In the genomic region with DNA sequence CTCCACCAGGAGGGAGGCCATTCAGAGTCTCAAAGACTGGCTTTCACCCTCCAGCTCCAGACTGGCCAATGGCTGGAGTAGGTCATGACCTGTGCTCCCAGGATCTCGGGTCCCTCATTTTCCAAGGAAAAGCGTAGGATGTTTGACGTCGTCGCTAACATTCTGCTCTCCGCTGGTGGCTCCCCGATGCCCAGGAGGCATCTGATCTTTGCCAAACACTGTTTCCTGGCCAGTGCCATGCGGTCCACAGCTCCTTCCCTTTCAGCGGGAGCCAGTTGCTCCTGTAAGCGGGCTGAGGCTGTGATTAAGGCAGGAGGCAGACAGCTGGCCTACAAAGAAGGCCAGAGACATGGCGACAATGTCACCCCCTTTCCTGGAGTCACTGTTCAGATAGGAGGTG, we compare ENCODE assay signal across 13 mouse cellular contexts. TPM values are rescaled to one million over a fixed set of nuclear protein-coding genes. Genes with fewer than 3 reads are reported as not detected.
DNase-seq lines count a peak whose midpoint lies in the region; ATAC-seq and TF ChIP-seq lines count a peak whose summit lies in the region.
"Had no signal": no experiment of that assay in that cellular context is flagged by ENCODE, and none has a peak within 500 bp of the region (broad histone marks: within the 10 kb centered on the region; RNA-seq: fewer than 3 reads in every experiment).

No protein-coding gene starts in this region.

- peaks cover 28% of the 10 kb centered on the region for H3K4me1 ChIP-seq in heart, embryonic 15.5 days (replicated peaks)
- peaks cover 86% of the 10 kb centered on the region for H3K4me1 ChIP-seq in E14TG2a.4 (replicated peaks; ENCODE audit: low read depth, low read length)
- H3K4me1 ChIP-seq in forebrain, embryonic 14.5 days (ENCODE audit: control insufficient read depth, insufficient read depth, low read length): peaks cover 77% of the 10 kb centered on the region
- peaks cover 84% of the 10 kb centered on the region for H3K4me1 ChIP-seq in midbrain, embryonic 12.5 days

- H3K9ac ChIP-seq in heart, embryonic 15.5 days: no peak overlapping the region
- peak overlapping the region; percentile 59 for H3K9ac ChIP-seq in forebrain, embryonic 14.5 days (ENCODE audit: low read length)
- H3K9ac ChIP-seq in midbrain, embryonic 12.5 days (replicated peaks): no peak overlapping the region; the same call in none of the 2 replicates

- whole genome bisulfite sequencing in heart, embryonic 15.5 days: 83% methylated on average over 11 of the region's 11 CpGs
- 41% methylated on average over 11 of the region's 11 CpGs for WGBS in forebrain, embryonic 14.5 days
- WGBS in midbrain, embryonic 12.5 days: 45% methylated on average over 11 of the region's 11 CpGs

- no peak for ATAC-seq in heart, embryonic 15.5 days (replicated peaks; ENCODE audit: insufficient number of reproducible peaks, insufficient read depth, low FRiP score, low read depth)
- no peak for ATAC-seq in forebrain, embryonic 14.5 days
- no peak for ATAC-seq in midbrain, embryonic 12.5 days (ENCODE audit: low FRiP score, low read depth)

- H3K27ac ChIP-seq in heart, embryonic 15.5 days: peak overlapping the region; percentile 46; the same call in 1 of the 2 replicates
- H3K27ac ChIP-seq in forebrain, embryonic 14.5 days (ENCODE audit: low read depth, low read length): peak overlapping the region; percentile 99
- H3K27ac ChIP-seq in midbrain, embryonic 12.5 days (replicated peaks): peak overlapping the region; percentile 97

- peaks cover 17% of the 10 kb centered on the region for H3K27me3 ChIP-seq in heart, embryonic 15.5 days
- peaks cover 46% of the 10 kb centered on the region for H3K27me3 ChIP-seq in E14TG2a.4 (ENCODE audit: insufficient read depth, low read length)
- no peaks in the 10 kb centered on the region for H3K27me3 ChIP-seq in forebrain, embryonic 14.5 days (replicated peaks; ENCODE audit: control insufficient read depth, insufficient read depth, low read length)
- H3K27me3 ChIP-seq in midbrain, embryonic 12.5 days: peaks cover 12% of the 10 kb centered on the region; the same call in 1 of the 2 replicates

- H3K9me3 ChIP-seq in heart, embryonic 15.5 days (replicated peaks): no peaks in the 10 kb centered on the region
- no peaks in the 10 kb centered on the region for H3K9me3 ChIP-seq in E14TG2a.4 (ENCODE audit: low read length)
- H3K9me3 ChIP-seq in forebrain, embryonic 14.5 days (replicated peaks; ENCODE audit: control insufficient read depth, low read length): no peaks in the 10 kb centered on the region
- no peaks in the 10 kb centered on the region for H3K9me3 ChIP-seq in midbrain, embryonic 12.5 days

- H3K4me2 ChIP-seq in heart, embryonic 15.5 days: no peak overlapping the region
- peak overlapping the region; percentile 40; the same call in 1 of the 2 replicates for H3K4me2 ChIP-seq in forebrain, embryonic 14.5 days (ENCODE audit: low read length)
- H3K4me2 ChIP-seq in midbrain, embryonic 12.5 days (replicated peaks): peak overlapping the region; percentile 22

- no peaks in the 10 kb centered on the region for H3K36me3 ChIP-seq in heart, embryonic 15.5 days
- H3K36me3 ChIP-seq in E14TG2a.4 (ENCODE audit: insufficient read depth, low read length): no peaks in the 10 kb centered on the region
- no peaks in the 10 kb centered on the region for H3K36me3 ChIP-seq in forebrain, embryonic 14.5 days (ENCODE audit: control insufficient read depth, insufficient read depth, low read length)
- no peaks in the 10 kb centered on the region for H3K36me3 ChIP-seq in midbrain, embryonic 12.5 days

- H3K4me3 ChIP-seq in heart, embryonic 15.5 days: no peak overlapping the region
- peak overlapping the region; percentile 37; the same call in 1 of the 2 replicates for H3K4me3 ChIP-seq in E14TG2a.4 (replicated peaks; ENCODE audit: low read length)
- H3K4me3 ChIP-seq in forebrain, embryonic 14.5 days (ENCODE audit: low read depth, low read length): no peak overlapping the region
- H3K4me3 ChIP-seq in midbrain, embryonic 12.5 days: no peak overlapping the region
- H3K4me3 ChIP-seq: heart, adult 2 months had no signal

- TF ChIP-seq CTCF in E14TG2a.4 (conservative IDR thresholded peaks at IDR 0.05; ENCODE audit: low read length): no peak

- DNase-seq in heart, adult 11 months: no peak
- no peak for DNase-seq in forebrain, embryonic 14.5 days (ENCODE audit: low spot score)
- no peak for DNase-seq in spleen, postnatal 10 days (ENCODE audit: low spot score in 2 of 2)
- DNase-seq in frontal cortex, postnatal 14 days (ENCODE audit: low spot score in 2 of 2): no peak
- DNase-seq in thymus, postnatal 25 days: no peak
- DNase-seq: B cell, adult 2 months; kidney, adult 18-20 months; lung, adult 2 months; spleen, adult 18-20 months had no signal

RNA-seq across cellular contexts. Expression of a gene that starts 4.0 kb away (rescaled TPM):
- 5.7 and 8.4 TPM in 2 replicates for polyA plus RNA-seq in heart, embryonic 15.5 days (2015; fragmentation: Nextera tagmentation; extraction: Ambion mirVana)
- 29.0 and 33.2 TPM in 2 replicates for polyA plus RNA-seq in forebrain, embryonic 14.5 days (2014; fragmentation: Nextera tagmentation; extraction: Ambion mirVana)
- 28.9 and 34.0 TPM in 2 replicates for polyA plus RNA-seq in midbrain, embryonic 12.5 days (2016; fragmentation: Nextera tagmentation; extraction: Ambion mirVana)

Comparison
In these comparisons a context has a peak if more than half of its experiments do, and no peak if none do; other contexts are left out.
1. H3K27ac ChIP-seq: peak in every context shown above with its lines; median percentile 99 in forebrain, embryonic 14.5 days; 97 in midbrain, embryonic 12.5 days; 46 in heart, embryonic 15.5 days.